Mouse (Mus musculus) C3H10T1/2 (cell line): Measurements from ENCODE around the gene Kif11. TPM values are rescaled to one million over a fixed set of nuclear protein-coding genes. Genes with fewer than 3 reads are reported as not detected.

ENCODE experiments used
- polyA plus RNA-seq, 2 experiments: library from polyadenylated mRNA; unstranded; fragments of >200 nt; fragmentation: generic; extraction: Trizol; gene quantifications; one replicate each; pipeline ENCODE4 v1.2.1; 2012; ENCODE audit warnings: missing spikeins in 2 of 2

The Kif11 gene
- polyA plus RNA-seq: 1 to 10 TPM in 1 of 2 experiments, under 1 TPM in 1; 0.69 to 7.6 TPM

DNA sequence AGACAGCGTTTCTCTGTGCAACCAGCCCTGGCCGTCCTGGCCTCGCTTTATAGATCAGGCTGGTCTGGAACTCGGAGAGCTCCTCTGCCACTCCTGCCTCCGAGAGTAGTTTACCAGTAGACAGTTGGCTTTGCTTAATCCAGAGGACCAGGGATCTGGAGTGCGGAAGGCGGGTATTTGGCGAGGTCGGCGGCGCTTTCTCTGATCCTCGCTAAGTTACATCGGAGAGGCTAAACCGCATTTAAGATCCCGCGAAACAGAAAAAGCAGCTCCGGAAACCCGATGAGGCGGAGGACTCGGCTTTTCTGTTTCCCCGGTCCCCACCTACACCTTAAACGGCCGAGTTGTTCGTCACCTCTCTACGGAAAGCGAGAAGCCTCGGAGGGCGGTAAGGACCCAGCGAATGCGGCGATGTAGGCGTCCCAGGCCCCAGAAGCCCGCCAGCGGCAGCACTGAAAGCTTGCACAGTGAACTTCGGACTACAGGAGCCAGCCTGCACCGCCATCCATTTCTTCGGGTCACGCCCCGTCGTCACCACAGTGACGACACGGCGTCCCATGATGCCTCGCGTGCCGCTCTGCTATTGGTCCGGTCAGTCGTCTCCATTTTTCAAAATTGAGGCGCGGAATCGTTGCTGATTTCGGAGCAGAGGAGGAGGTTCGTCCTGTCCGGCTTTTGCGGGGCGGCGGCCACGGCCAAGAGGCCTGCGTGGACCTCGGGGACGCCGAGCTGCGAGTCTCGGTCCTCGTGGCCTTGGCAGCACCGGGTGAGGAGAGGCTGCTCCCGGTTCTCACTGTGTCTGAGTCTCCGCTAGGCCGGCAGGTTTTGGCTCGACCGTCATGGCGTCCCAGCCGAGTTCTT, at the start of gene Kif11:
Gene Kif11 (plus strand): TSS at position 649 of the 861 bp plus-strand sequence.

DNA sequence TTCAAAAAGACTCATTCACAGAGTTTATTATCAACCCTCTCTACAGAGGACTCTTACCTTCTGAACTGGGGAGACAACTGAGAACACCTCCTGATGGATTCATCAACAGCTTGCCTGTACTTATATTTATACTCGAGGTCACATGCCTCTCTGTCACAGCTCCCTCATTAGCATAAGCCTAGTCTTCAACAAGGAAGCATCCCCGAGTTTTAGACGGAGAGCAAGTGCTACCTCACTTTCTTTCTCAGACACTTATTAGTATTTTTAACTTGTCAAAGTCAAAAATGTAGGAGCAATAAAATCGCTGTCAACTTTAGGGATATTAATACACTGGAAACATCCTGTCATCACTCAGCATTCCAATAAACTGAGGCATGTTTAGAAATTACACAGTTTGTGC, 38.5 kb upstream of the Kif11 start, which contains the start of gene Ide:
Gene Ide (minus strand): TSS at position 101 of the 400 bp plus-strand sequence.

GRCm38 (mm10) chr19:37434263-37434951, 58.2 kb downstream of the Kif11 start, which contains the start of gene Hhex:
TSS of gene Hhex (plus strand) at chr19:37434810.

Other genes starting within 250 kb of the Kif11 start
- 10 to 100 TPM; 33.3 to 52.0 TPM for gene March5, start 168.9 kb upstream of the Kif11 start, polyA plus RNA-seq
- gene Cpeb3, start 167.8 kb upstream of the Kif11 start, polyA plus RNA-seq: 1 to 10 TPM in 1 of 2 experiments, under 1 TPM in 1; 0.20 to 1.0 TPM
- 1 to 10 TPM; 2.2 to 8.7 TPM for gene Ide, start 38.6 kb upstream of the Kif11 start, polyA plus RNA-seq
- gene Hhex, start 58.4 kb downstream of the Kif11 start, polyA plus RNA-seq: under 1 TPM; 0.29 to 0.44 TPM
- gene Exoc6, start 174.0 kb downstream of the Kif11 start, polyA plus RNA-seq: under 1 TPM; 0.29 to 0.97 TPM